Mouse (Mus musculus): Measurements from ENCODE around the gene Map4k1.

Gene Map4k1

GRCm38 (mm10) chr7:28981651-28982273 lies at the start of gene Map4k1, which contains the start of gene Eif3k:
Gene Map4k1, plus strand, starts transcription at chr7:28982050.
Gene Eif3k, minus strand, starts transcription at chr7:28981864.
- peak; percentile 99 for DNase-seq

- DNase-seq, result peak; percentile 77
These were observed 49.3 kb upstream of the Map4k1 start for GRCm38 (mm10) chr7:28932421-28933041.

- no peak for DNase-seq
These were observed 48.0 kb upstream of the Map4k1 start for GRCm38 (mm10) chr7:28933825-28934224.

GRCm38 (mm10) chr7:28936787-28937186 lies 45.1 kb upstream of the Map4k1 start:
- DNase-seq, result no peak

- DNase-seq, result no peak
These were observed 43.2 kb upstream of the Map4k1 start for GRCm38 (mm10) chr7:28938654-28939053.

GRCm38 (mm10) chr7:28939418-28940183 lies 42.2 kb upstream of the Map4k1 start:
- DNase-seq, result no peak

- DNase-seq, result no peak
These were observed 40.7 kb upstream of the Map4k1 start for GRCm38 (mm10) chr7:28941129-28941528.

- DNase-seq, result no peak
These were observed 40.3 kb upstream of the Map4k1 start for GRCm38 (mm10) chr7:28941542-28941941.

GRCm38 (mm10) chr7:28943451-28944180 lies 38.2 kb upstream of the Map4k1 start:
- no peak for DNase-seq

- DNase-seq, result no peak
These were observed 37.0 kb upstream of the Map4k1 start for GRCm38 (mm10) chr7:28944756-28945415.

GRCm38 (mm10) chr7:28945416-28946270 lies 36.2 kb upstream of the Map4k1 start:
- peak; percentile 83 for DNase-seq

- DNase-seq, result no peak
These were observed 35.6 kb upstream of the Map4k1 start for GRCm38 (mm10) chr7:28946271-28946610.

- no peak for DNase-seq
These were observed 33.1 kb upstream of the Map4k1 start for GRCm38 (mm10) chr7:28948746-28949145.

- no peak for DNase-seq
These were observed 32.6 kb upstream of the Map4k1 start for GRCm38 (mm10) chr7:28949298-28949697.

GRCm38 (mm10) chr7:28950346-28951037 lies 31.4 kb upstream of the Map4k1 start:
- DNase-seq, result no peak

- DNase-seq, result no peak
These were observed 30.1 kb upstream of the Map4k1 start for GRCm38 (mm10) chr7:28951764-28952163.

GRCm38 (mm10) chr7:28952786-28953185 lies 29.1 kb upstream of the Map4k1 start:
- no peak for DNase-seq

- no peak for DNase-seq
These were observed 28.1 kb upstream of the Map4k1 start for GRCm38 (mm10) chr7:28953476-28954376.

GRCm38 (mm10) chr7:28954773-28955172 lies 27.1 kb upstream of the Map4k1 start:
- DNase-seq, result no peak

GRCm38 (mm10) chr7:28955295-28955897 lies 26.5 kb upstream of the Map4k1 start:
- DNase-seq, result peak; percentile 59
